Mouse (Mus musculus) embryonic fibroblast, embryonic 13.5 days (primary cell): ENCODE measurements around the gene Aldh9a1. TPM values are rescaled to one million over a fixed set of nuclear protein-coding genes. Genes with fewer than 3 reads are reported as not detected.

Experiments used
- H3K27ac ChIP-seq: 2 replicates; pipeline ENCODE4 v1.5.1; 2012; ENCODE audit warnings: low read length, control low read depth, inconsistent platforms; ENCODE audit not compliant: insufficient read depth
- H3K4me1 ChIP-seq: 2 replicates; pipeline ENCODE4 v1.6.1; 2011; ENCODE audit warnings: low read length; ENCODE audit not compliant: control insufficient read depth, insufficient read depth
- H3K4me3 ChIP-seq: 2 replicates; pipeline ENCODE4 v1.5.1; 2011; ENCODE audit warnings: mild to moderate bottlenecking, control low read depth, low read length; ENCODE audit not compliant: insufficient read depth
- CTCF ChIP-seq: IDR thresholded peaks from 2 replicates; pipeline ENCODE4 v1.5.1; 2011; ENCODE audit warnings: mild to moderate bottlenecking, control low read depth, low read length, moderate library complexity, borderline replicate concordance; ENCODE audit not compliant: insufficient read depth
- POLR2A ChIP-seq: IDR thresholded peaks from 2 replicates; pipeline ENCODE4 v1.6.1; 2011; ENCODE audit warnings: low read depth, mild to moderate bottlenecking, control low read depth, low read length, moderate library complexity
- polyA plus RNA-seq: library from polyadenylated mRNA; stranded (reverse); fragments of >200 nt; gene quantifications from 2 replicates; pipeline ENCODE4 v1.2.4, GENCODE M21; 2011; ENCODE audit warnings: low read depth; ENCODE audit not compliant: missing spikeins, insufficient read length

Gene Aldh9a1
- 18.2 and 22.9 TPM in 2 replicates for polyA plus RNA-seq

DNA sequence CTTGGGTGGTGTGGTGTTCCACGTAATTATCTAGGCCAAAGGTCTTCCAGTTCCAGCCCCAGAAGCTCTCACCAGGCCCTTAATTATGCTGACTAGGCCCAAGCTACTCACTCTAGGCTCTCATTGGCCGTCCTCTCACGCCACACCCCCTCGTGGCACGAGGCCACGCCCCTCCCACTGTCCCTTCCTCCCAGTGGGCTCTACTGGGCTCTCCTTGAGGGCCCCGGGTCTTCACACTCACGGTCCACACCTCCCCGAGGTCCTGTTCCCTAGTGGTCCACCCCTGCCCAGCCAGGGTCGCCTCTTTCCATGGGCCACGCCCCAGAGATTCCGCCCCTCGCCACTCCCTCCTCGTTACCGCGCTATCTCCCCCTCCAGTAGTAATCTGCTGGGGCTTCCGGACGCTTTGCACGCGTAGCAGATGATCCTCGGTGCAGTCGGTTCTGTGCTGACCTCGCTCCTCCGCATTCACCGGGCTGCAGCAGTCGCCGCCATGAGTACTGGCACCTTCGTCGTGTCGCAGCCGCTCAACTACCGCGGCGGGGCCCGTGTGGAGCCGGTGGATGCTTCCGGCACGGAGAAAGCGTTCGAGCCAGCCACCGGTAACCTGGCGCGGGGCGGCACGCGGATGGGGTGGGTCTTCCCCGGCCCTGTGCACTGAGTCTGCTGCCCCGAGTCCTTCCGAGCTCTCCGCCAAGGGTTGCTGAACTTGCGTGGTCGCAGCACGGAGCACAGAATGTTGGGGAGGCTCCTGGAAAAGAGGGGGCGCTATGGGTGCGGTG lies at the start of gene Aldh9a1:
Gene Aldh9a1, plus strand, starts transcription at position 177 of the 782 bp plus-strand sequence.
- Histone ChIP-seq H3K4me1 (no peaks in the 10 kb centered on the region), H3K4me3 (peak within 1 kb of the TSS; percentile 65), H3K27ac (0 out of 2 replicates have a peak within 1 kb of the TSS, but pooled peaks have one; percentile 36)
- TF ChIP-seq POLR2A (peak; percentile 73), CTCF (no peak)

DNA sequence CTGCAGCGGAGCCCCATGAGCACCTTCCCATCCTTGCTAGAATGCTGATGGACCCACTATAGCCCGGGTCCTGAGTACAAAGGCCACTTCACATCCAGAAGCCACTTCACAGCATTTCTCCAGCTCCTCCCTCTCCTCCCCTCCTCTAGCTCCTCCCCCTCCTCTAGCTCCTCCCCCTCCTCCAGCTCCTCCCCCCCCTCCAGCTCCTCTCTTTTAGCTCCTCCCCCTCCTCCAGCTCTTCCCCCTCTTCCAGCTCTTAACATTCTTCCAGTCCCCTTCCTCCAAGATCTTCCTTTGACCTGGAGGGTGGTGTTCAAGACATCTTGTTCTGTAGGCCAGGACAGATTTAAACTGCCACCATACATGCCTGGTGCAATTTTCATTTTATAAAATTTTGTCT lies 49.7 kb upstream of the Aldh9a1 start:
- Histone ChIP-seq H3K27ac (no peak overlapping the region), H3K4me3 (no peak overlapping the region), H3K4me1 (no peaks in the 10 kb centered on the region)
- TF ChIP-seq CTCF (no peak), POLR2A (no peak)

DNA sequence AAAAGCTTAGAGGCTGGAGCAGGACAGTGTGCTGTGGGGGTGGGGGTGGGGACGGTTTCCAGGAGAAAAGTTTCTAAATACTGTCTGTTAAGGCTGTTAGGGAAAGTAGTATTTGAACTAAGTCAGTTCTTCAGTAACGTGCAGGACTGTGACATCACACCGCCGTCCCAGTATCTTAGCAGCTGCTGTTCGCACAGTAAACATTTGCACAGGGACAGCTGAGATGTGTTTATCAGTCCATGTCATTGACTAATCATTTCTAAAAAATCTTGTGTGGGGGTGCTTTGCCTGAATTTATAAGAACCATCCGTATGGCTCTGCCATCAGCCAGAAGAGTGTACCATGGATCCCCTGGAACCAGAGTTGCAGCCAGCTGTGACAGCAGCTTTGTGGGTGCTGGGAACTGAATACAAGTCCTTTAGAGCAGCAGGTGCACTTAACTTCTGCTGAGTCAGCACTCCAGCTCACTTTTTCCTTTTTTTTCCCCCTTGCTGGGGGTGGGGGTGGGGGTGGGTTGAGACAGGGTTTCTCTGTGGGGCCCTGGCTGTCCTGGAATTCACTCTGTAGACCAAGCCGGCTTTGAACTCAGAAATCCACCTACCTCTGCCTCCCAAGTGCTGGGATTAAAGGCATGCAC lies 44.2 kb upstream of the Aldh9a1 start:
- H3K27ac ChIP-seq: no peak overlapping the region
- H3K4me1 ChIP-seq: no peaks in the 10 kb centered on the region

GRCm38 (mm10) chr1:167306451-167307240 lies 43.1 kb upstream of the Aldh9a1 start:
- Histone ChIP-seq H3K4me1 (no peaks in the 10 kb centered on the region), H3K27ac (no peak overlapping the region), H3K4me3 (no peak overlapping the region)
- peak; percentile 33; the same call in 1 of the 2 replicates for TF ChIP-seq CTCF
- TF ChIP-seq POLR2A: peak; percentile 9; the same call in 1 of the 2 replicates

More for the DNA sequence above, 44.2 kb upstream of the Aldh9a1 start:
- no peak overlapping the region for H3K4me3 ChIP-seq
- TF ChIP-seq POLR2A (no peak), CTCF (no peak)

DNA sequence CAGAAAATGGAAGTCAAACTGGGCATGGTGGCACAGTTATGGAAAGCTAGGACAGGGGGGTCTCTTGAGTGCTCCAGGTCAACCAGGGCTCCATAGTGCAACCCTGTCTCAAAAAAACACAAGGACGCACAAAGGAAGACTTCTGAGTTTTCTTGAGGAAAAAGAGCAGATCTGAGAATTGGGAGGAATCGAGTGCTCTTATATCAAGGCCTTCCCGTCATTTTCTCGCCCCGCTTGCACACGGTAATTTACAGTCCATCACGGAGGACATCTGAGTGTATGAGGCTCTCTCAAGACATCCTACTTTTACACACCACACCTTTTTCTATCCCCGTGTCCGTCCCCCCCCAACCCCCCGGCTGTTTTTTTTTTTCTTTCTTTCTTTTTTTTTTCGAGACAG lies 42.1 kb upstream of the Aldh9a1 start:
- peak overlapping the region; percentile 87 for H3K4me3 ChIP-seq
- H3K4me1 ChIP-seq: no peaks in the 10 kb centered on the region
- TF ChIP-seq POLR2A: peak; percentile 21; the same call in 1 of the 2 replicates
- no peak for TF ChIP-seq CTCF
- no peak overlapping the region for H3K27ac ChIP-seq

- peak within 1 kb of the TSS; percentile 87 for H3K4me3 ChIP-seq
- peak; percentile 98 for TF ChIP-seq POLR2A
- TF ChIP-seq CTCF: no peak
- H3K4me1 ChIP-seq: no peaks in the 10 kb centered on the region
- H3K27ac ChIP-seq: peak within 1 kb of the TSS; percentile 64
Measured at GRCm38 (mm10) chr1:167308261-167309054, 41.3 kb upstream of the Aldh9a1 start, which contains the start of gene Tmco1. Gene Tmco1, plus strand, starts transcription at chr1:167308378.

GRCm38 (mm10) chr1:167312367-167312766 lies 37.4 kb upstream of the Aldh9a1 start:
- TF ChIP-seq POLR2A: no peak
- no peak for TF ChIP-seq CTCF
- Histone ChIP-seq H3K4me3 (no peak overlapping the region), H3K4me1 (no peaks in the 10 kb centered on the region), H3K27ac (no peak overlapping the region)

DNA sequence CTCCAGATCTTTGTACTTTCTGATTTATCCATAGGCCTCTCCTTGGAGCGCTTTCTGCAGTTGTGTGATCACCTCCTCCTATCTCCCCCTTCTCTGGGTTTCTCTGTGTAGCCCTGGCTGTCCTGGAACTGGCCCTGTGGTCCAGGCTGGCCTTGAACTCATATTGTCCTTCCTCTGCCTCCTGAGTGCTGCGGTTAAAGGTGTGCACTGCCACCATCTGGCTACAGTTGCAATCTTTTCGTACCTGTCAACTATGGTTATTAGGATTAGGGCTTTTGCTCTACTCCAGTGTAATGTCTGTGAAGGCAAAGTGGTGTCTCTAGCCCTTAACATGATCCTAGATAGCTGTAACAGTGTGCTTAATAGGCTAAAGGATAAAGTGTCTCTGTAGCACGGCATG lies 36.6 kb upstream of the Aldh9a1 start:
- no peak for TF ChIP-seq POLR2A
- no peak; the same call in 1 of the 2 replicates for TF ChIP-seq CTCF
- H3K27ac ChIP-seq: no peak overlapping the region
- no peak overlapping the region for H3K4me3 ChIP-seq
- no peaks in the 10 kb centered on the region for H3K4me1 ChIP-seq

DNA sequence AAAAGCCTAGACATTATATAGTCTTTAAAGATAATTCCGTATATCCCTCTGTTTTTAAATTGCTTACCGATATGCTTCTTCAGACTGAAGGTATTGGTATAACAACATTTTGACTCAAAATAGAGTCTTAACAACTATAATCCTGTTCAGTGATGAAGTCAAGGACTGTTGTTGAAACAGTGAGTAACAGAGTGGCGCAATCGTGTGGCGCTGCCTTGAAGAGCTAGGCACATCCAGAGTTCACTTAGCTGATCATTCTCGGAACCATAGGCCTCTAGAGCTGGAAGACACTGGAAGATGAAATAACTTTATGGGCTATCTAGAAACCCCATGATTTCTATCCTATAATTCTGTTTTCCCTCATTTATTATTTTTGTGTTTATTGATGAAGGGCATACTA lies 28.1 kb upstream of the Aldh9a1 start:
- no peak overlapping the region for H3K4me3 ChIP-seq
- TF ChIP-seq POLR2A: no peak
- TF ChIP-seq CTCF: no peak
- no peak overlapping the region for H3K27ac ChIP-seq
- H3K4me1 ChIP-seq: no peaks in the 10 kb centered on the region
